Mouse (Mus musculus) E14TG2a.4 (cell line): Measurements from ENCODE around the gene Map10.

Experiments used
- H3K27me3 ChIP-seq: 2 replicates; pipeline ENCODE4 v1.6.1; 2014; ENCODE audit warnings: low read length, control low read depth; ENCODE audit not compliant: insufficient read depth
- H3K36me3 ChIP-seq: 2 replicates; pipeline ENCODE4 v1.6.1; 2014; ENCODE audit warnings: low read length, control low read depth; ENCODE audit not compliant: insufficient read depth
- H3K4me1 ChIP-seq: replicated peaks from 2 replicates; pipeline ENCODE4 v1.6.1; 2014; ENCODE audit warnings: low read depth, low read length, control low read depth
- H3K4me3 ChIP-seq: replicated peaks from 2 replicates; pipeline ENCODE4 v1.5.1; 2014; ENCODE audit warnings: mild to moderate bottlenecking, low read length
- H3K9me3 ChIP-seq: 2 replicates; pipeline ENCODE4 v1.6.1; 2014; ENCODE audit warnings: low read length, control low read depth
- CTCF ChIP-seq: conservative IDR thresholded peaks from 2 replicates; pipeline ENCODE4 v1.5.1; 2014; ENCODE audit warnings: low read length
- NANOG ChIP-seq: IDR thresholded peaks from 2 replicates; pipeline ENCODE4 v1.6.1; 2014; ENCODE audit warnings: borderline replicate concordance, low read length, mixed read lengths
- POU5F1 ChIP-seq: IDR thresholded peaks from 2 replicates; pipeline ENCODE4 v1.6.1; 2014; ENCODE audit warnings: low read length, borderline replicate concordance

Map10 gene

DNA sequence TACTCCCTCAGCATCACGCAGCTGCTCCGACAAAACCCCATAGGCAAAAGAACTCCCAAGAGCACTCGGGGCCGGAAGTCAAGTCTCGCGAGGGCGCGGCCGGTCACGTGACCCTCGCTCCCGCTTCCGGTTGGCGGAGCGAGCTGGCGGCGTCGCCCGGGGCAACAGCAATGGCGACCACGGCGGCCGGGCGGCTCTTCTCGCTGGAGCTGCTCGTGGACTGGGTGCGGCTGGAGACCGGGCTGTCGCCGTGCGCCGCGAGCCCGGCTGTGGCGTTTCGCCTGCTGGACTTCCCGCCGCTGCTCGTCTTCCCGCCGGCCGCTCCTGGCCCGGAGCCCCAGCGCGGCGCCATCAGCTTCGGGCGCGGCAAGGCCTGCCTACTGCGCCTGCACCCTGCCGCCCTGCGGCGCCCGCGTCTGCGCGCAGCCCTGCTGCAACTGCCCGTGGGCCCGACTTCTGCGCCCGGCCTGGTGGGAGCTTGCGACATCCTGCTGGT lies at the start of gene Map10:
Map10 (plus strand) TSS at position 119 of the 496 bp plus-strand sequence.
- Histone ChIP-seq H3K27me3 (no peaks in the 10 kb centered on the region), H3K4me1 (peaks cover 53% of the 10 kb centered on the region), H3K4me3 (peak within 1 kb of the TSS; percentile 90), H3K36me3 (peaks cover 23% of the 10 kb centered on the region), H3K9me3 (no peaks in the 10 kb centered on the region)
- TF ChIP-seq CTCF, result no peak
- no peak for TF ChIP-seq NANOG
- no peak for TF ChIP-seq POU5F1

GRCm38 (mm10) chr8:125620301-125620700 lies 49.3 kb upstream of the Map10 start:
- no peak for TF ChIP-seq POU5F1
- TF ChIP-seq CTCF, result no peak
- no peak for TF ChIP-seq NANOG
- H3K36me3 ChIP-seq, result no peaks in the 10 kb centered on the region
- no peak overlapping the region for H3K4me3 ChIP-seq
- H3K27me3 ChIP-seq, result 0 out of 2 replicates have a peak, but pooled peaks cover 3% of the 10 kb centered on the region
- peaks cover 1% of the 10 kb centered on the region for H3K9me3 ChIP-seq
- H3K4me1 ChIP-seq, result peaks cover 20% of the 10 kb centered on the region

DNA sequence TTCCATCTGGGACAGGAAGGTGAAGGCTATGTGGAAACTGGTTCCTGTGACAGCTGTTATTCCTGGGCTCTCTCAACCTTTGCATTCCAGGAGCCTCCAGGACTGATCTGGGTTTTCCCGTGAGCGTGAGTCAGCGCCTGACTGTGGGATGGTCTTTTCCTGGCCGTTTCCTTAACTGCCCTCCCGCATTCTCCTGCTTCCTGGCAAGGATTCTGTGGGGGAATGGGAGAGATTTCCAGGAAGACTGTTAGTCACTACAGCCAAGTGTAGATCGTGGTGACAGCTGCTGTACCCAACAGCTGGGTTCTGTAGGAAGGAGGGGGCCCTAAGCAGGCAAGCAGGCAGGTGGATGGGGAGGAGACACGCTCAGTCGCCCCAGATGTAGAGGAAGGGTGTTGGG lies 45.3 kb upstream of the Map10 start:
- Histone ChIP-seq H3K4me1 (peaks cover 12% of the 10 kb centered on the region), H3K9me3 (peaks cover 37% of the 10 kb centered on the region), H3K36me3 (no peaks in the 10 kb centered on the region), H3K4me3 (no peak overlapping the region), H3K27me3 (no peaks in the 10 kb centered on the region)
- TF ChIP-seq NANOG, result no peak
- no peak for TF ChIP-seq POU5F1
- TF ChIP-seq CTCF, result no peak

GRCm38 (mm10) chr8:125626381-125626780 lies 43.2 kb upstream of the Map10 start:
- H3K36me3 ChIP-seq, result no peaks in the 10 kb centered on the region
- H3K27me3 ChIP-seq, result no peaks in the 10 kb centered on the region
- TF ChIP-seq POU5F1, result no peak
- TF ChIP-seq CTCF, result no peak
- TF ChIP-seq NANOG, result no peak
- H3K4me1 ChIP-seq, result no peaks in the 10 kb centered on the region
- H3K4me3 ChIP-seq, result no peak overlapping the region
- H3K9me3 ChIP-seq, result peaks cover 37% of the 10 kb centered on the region

GRCm38 (mm10) chr8:125628834-125629233 lies 40.8 kb upstream of the Map10 start:
- H3K9me3 ChIP-seq, result peaks cover 37% of the 10 kb centered on the region
- H3K4me1 ChIP-seq, result no peaks in the 10 kb centered on the region
- no peak for TF ChIP-seq POU5F1
- TF ChIP-seq NANOG, result no peak
- TF ChIP-seq CTCF, result no peak
- H3K4me3 ChIP-seq, result no peak overlapping the region; the same call in 1 of the 2 replicates
- H3K36me3 ChIP-seq, result no peaks in the 10 kb centered on the region
- H3K27me3 ChIP-seq, result no peaks in the 10 kb centered on the region

DNA sequence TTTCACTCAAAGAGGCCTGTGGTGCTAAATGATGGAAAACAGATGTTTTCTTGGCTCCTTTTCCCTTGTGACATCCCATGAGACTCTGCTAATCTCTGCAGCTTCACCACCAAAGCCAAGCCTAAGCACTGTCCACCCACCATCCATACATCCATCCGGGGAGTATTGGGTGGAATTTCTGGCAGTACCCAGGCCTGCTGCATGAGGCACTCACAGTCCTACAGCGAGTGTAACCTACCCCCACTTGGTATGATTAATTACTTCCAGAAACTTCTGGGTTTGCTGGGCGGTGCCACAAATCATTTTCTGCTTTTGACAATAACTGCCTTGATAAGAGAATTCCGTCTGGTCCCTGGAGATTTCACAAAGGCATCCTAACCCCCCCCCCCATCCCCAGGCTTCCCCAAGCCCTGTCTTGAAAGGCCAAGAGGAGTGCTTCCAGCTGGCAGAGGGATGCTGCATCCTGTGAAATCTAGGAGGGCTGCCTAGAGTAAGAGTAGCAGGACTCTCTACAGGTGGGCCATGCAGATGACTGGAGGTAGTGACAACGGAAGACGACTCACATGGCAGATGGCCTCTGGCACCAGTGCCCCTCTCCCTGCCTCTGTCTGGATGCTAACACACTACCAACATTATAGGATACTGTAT lies 31.1 kb upstream of the Map10 start:
- Histone ChIP-seq H3K9me3 (peaks cover 74% of the 10 kb centered on the region), H3K4me1 (no peaks in the 10 kb centered on the region), H3K27me3 (no peaks in the 10 kb centered on the region), H3K36me3 (no peaks in the 10 kb centered on the region), H3K4me3 (no peak overlapping the region)
- TF ChIP-seq POU5F1, result no peak
- no peak for TF ChIP-seq NANOG
- TF ChIP-seq CTCF, result no peak

GRCm38 (mm10) chr8:125639631-125640030 lies 30.0 kb upstream of the Map10 start:
- H3K4me3 ChIP-seq, result no peak overlapping the region

GRCm38 (mm10) chr8:125640766-125641165 lies 28.9 kb upstream of the Map10 start:
- no peak for TF ChIP-seq CTCF
- TF ChIP-seq NANOG, result no peak

More at GRCm38 (mm10) chr8:125639631-125640030, 30.0 kb upstream of the Map10 start:
- Histone ChIP-seq H3K36me3 (no peaks in the 10 kb centered on the region), H3K4me1 (no peaks in the 10 kb centered on the region), H3K9me3 (peaks cover 84% of the 10 kb centered on the region), H3K27me3 (no peaks in the 10 kb centered on the region)
- TF ChIP-seq NANOG, result no peak
- no peak for TF ChIP-seq POU5F1
- no peak for TF ChIP-seq CTCF

More at GRCm38 (mm10) chr8:125640766-125641165, 28.9 kb upstream of the Map10 start:
- no peak overlapping the region for H3K4me3 ChIP-seq
- no peaks in the 10 kb centered on the region for H3K36me3 ChIP-seq
- H3K4me1 ChIP-seq, result no peaks in the 10 kb centered on the region
- H3K27me3 ChIP-seq, result no peaks in the 10 kb centered on the region
- peaks cover 96% of the 10 kb centered on the region for H3K9me3 ChIP-seq
